Mouse (Mus musculus): ENCODE measurements around the gene Fam104a. TPM values are rescaled to one million over a fixed set of nuclear protein-coding genes. Genes with fewer than 3 reads are reported as not detected.
"Not testable (repeated sequence)": the region's sequence is repeated elsewhere in the genome, so short reads cannot be mapped to it uniquely, and the experiment has no call there.

Gene Fam104a
- total and polyA plus RNA-seq, 2 experiments from 2014 or later = 23.3 to 33.6 TPM

- Histone ChIP-seq H3K9ac (replicated peaks; ENCODE audit: low read depth, low read length) (no peak overlapping the region), H3K9me3 (replicated peaks; ENCODE audit: control insufficient read depth, low read length) (no peaks in the 10 kb centered on the region), H3K27ac (ENCODE audit: low read depth) (no peak overlapping the region), H3K4me3 (ENCODE audit: low read depth, low read length) (no peak overlapping the region), H3K27me3 (ENCODE audit: control insufficient read depth, insufficient read depth, low read length) (no peaks in the 10 kb centered on the region), H3K4me2 (ENCODE audit: low read depth, low read length) (no peak overlapping the region), H3K36me3 (replicated peaks; ENCODE audit: control insufficient read depth, insufficient read depth, low read length) (peaks cover 58% of the 10 kb centered on the region), H3K4me1 (ENCODE audit: control insufficient read depth, insufficient read depth) (peaks cover 3% of the 10 kb centered on the region; the same call in 1 of the 2 replicates)
- WGBS = 57% methylated on average over 2 of the region's 2 CpGs
- DNase-seq (ENCODE audit: low spot score) = no peak
- no peak for TF ChIP-seq CTCF (IDR thresholded peaks at IDR 0.05; ENCODE audit: low read depth)
- TF ChIP-seq EP300 (IDR thresholded peaks at IDR 0.05; ENCODE audit: low read depth) = no peak
- no peak for ATAC-seq (ENCODE audit: insufficient read depth, low read depth)
Observed at GRCm38 (mm10) chr11:113664279-113664678, 19.7 kb downstream of the Fam104a start.

DNA sequence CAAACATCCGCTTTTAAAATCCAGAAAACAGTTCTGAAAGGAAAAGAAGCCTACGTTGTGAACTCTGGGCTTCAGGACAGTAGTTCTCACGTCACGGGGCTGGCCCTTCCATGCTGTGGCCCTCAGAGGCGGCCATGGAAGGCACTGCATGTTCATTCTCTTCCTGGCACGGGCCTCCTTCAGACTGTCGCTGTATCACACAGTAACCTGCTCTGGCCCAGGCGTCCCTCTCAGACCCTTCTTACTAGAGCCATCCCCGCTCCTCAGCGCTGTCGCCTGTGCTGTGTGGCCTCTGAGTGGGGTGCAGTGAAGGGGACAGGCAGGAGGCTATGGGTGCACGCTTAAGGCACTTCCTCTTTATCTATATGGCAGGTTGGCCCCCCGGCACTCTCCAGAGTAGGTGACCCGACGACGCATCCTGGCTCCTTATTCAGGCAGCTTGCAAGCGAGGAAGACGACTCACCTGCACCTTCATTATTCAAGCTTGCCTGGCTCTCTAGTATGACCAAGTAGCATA is 22.1 kb downstream of the Fam104a start:
- H3K4me1 ChIP-seq (ENCODE audit: control insufficient read depth, insufficient read depth) = no peaks in the 10 kb centered on the region
- H3K27ac ChIP-seq (ENCODE audit: low read depth) = no peak overlapping the region
- H3K36me3 ChIP-seq (replicated peaks; ENCODE audit: control insufficient read depth, insufficient read depth, low read length) = peaks cover 67% of the 10 kb centered on the region
- no peaks in the 10 kb centered on the region for H3K9me3 ChIP-seq (replicated peaks; ENCODE audit: control insufficient read depth, low read length)
- DNase-seq (ENCODE audit: low spot score) (no peak), ATAC-seq (ENCODE audit: insufficient read depth, low read depth) (no peak)
- no peak for TF ChIP-seq CTCF (IDR thresholded peaks at IDR 0.05; ENCODE audit: low read depth)
- TF ChIP-seq EP300 (IDR thresholded peaks at IDR 0.05; ENCODE audit: low read depth) = no peak
- no peak overlapping the region for H3K4me3 ChIP-seq (ENCODE audit: low read depth, low read length)
- WGBS = 86% methylated on average over 18 of the region's 18 CpGs
- H3K27me3 ChIP-seq (ENCODE audit: control insufficient read depth, insufficient read depth, low read length) = no peaks in the 10 kb centered on the region
- H3K9ac ChIP-seq (replicated peaks; ENCODE audit: low read depth, low read length) = no peak overlapping the region
- H3K4me2 ChIP-seq (ENCODE audit: low read depth, low read length) = no peak overlapping the region

DNA sequence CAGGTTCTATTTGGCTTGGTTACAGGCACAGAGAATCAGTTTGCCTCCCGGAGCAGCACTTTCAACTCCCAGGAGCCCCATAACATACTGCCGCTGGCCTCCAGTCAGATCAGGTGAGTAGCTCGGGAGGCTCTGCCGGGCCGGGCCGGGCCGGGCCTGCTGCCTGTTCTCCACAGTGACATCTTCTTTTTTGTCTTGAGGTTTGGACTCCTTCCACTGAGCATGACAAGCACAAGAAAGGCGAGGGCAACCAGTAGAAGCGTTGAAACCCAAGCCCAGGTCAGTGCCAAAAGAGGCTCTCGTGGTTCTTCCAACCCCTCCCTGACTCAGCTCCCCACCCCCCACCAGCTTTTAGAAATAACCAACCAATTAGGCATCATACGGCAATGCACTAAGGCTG is 23.0 kb downstream of the Fam104a start:
- TF ChIP-seq CTCF (IDR thresholded peaks at IDR 0.05; ENCODE audit: low read depth) (no peak), EP300 (IDR thresholded peaks at IDR 0.05; ENCODE audit: low read depth) (no peak)
- no peak for ATAC-seq (ENCODE audit: insufficient read depth, low read depth)
- H3K27ac ChIP-seq (ENCODE audit: low read depth) = no peak overlapping the region
- H3K27me3 ChIP-seq (ENCODE audit: control insufficient read depth, insufficient read depth, low read length) = no peaks in the 10 kb centered on the region
- H3K9me3 ChIP-seq (replicated peaks; ENCODE audit: control insufficient read depth, low read length) = no peaks in the 10 kb centered on the region
- H3K4me1 ChIP-seq (ENCODE audit: control insufficient read depth, insufficient read depth) = no peaks in the 10 kb centered on the region
- H3K4me2 ChIP-seq (ENCODE audit: low read depth, low read length) = no peak overlapping the region
- H3K4me3 ChIP-seq (ENCODE audit: low read depth, low read length) = no peak overlapping the region
- WGBS = 91% methylated on average over 11 of the region's 11 CpGs
- peaks cover 77% of the 10 kb centered on the region for H3K36me3 ChIP-seq (replicated peaks; ENCODE audit: control insufficient read depth, insufficient read depth, low read length)
- no peak overlapping the region for H3K9ac ChIP-seq (replicated peaks; ENCODE audit: low read depth, low read length)
- DNase-seq (ENCODE audit: low spot score) = no peak

DNA sequence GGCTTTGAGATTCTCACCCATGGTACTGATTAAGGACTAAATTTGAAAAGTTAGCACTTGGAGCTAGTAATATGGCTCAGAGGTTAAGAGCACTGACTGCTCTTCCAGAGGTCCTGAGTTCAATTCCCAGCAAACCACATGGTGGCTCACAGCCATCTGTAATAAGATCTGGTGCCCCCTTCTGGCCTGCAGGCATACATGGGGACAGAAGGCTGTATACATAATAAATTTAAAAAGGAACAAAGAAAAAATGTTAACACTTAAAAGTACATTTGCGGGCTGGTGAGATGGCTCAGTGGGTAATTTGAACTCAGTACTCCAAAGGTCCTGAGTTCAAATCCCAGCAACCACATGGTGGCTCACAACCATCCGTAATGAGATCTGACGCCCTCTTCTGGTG is 23.7 kb downstream of the Fam104a start:
- peaks cover 84% of the 10 kb centered on the region for H3K36me3 ChIP-seq (replicated peaks; ENCODE audit: control insufficient read depth, insufficient read depth, low read length)
- 92% methylated on average over 3 of the region's 3 CpGs for WGBS
- not testable (repeated sequence) for ATAC-seq (ENCODE audit: insufficient read depth, low read depth)

DNA sequence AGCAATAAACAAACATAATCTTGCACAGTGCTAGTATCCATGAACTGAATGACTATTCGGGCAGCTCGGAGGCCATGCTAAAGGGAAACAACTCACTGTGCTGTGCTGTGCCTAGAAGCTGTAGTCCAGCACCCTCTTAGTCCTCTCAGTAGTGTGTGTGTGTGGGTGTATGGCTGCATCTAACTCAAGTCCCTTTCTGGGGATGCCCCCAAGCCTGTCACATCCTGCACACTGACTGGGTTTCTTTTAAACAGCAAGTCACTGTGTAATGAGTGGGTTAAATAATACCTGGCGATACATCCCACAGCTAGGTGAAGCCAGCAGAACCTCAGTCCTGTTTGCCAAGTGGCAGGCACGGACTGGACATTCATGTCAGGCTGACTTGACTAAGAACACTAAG is 25.2 kb downstream of the Fam104a start:
- Histone ChIP-seq H3K27ac (ENCODE audit: low read depth) (no peak overlapping the region), H3K9me3 (replicated peaks; ENCODE audit: control insufficient read depth, low read length) (no peaks in the 10 kb centered on the region), H3K27me3 (ENCODE audit: control insufficient read depth, insufficient read depth, low read length) (no peaks in the 10 kb centered on the region), H3K4me2 (ENCODE audit: low read depth, low read length) (no peak overlapping the region), H3K4me3 (ENCODE audit: low read depth, low read length) (no peak overlapping the region), H3K4me1 (ENCODE audit: control insufficient read depth, insufficient read depth) (no peaks in the 10 kb centered on the region), H3K36me3 (replicated peaks; ENCODE audit: control insufficient read depth, insufficient read depth, low read length) (peaks cover 92% of the 10 kb centered on the region), H3K9ac (replicated peaks; ENCODE audit: low read depth, low read length) (no peak overlapping the region)
- no peak for DNase-seq (ENCODE audit: low spot score)
- TF ChIP-seq EP300 (IDR thresholded peaks at IDR 0.05; ENCODE audit: low read depth) (no peak), CTCF (IDR thresholded peaks at IDR 0.05; ENCODE audit: low read depth) (no peak)
- WGBS = 89% methylated on average over 4 of the region's 4 CpGs
- no peak for ATAC-seq (ENCODE audit: insufficient read depth, low read depth)

More for the DNA sequence above, 23.7 kb downstream of the Fam104a start:
- DNase-seq (ENCODE audit: low spot score); H3K27me3 ChIP-seq (ENCODE audit: control insufficient read depth, insufficient read depth, low read length); H3K9ac ChIP-seq (replicated peaks; ENCODE audit: low read depth, low read length); H3K4me3 ChIP-seq (ENCODE audit: low read depth, low read length); H3K4me1 ChIP-seq (ENCODE audit: control insufficient read depth, insufficient read depth); H3K4me2 ChIP-seq (ENCODE audit: low read depth, low read length); H3K9me3 ChIP-seq (replicated peaks; ENCODE audit: control insufficient read depth, low read length); H3K27ac ChIP-seq (ENCODE audit: low read depth): not testable (repeated sequence)

- Histone ChIP-seq H3K36me3 (replicated peaks; ENCODE audit: control insufficient read depth, insufficient read depth, low read length) (peaks cover 92% of the 10 kb centered on the region), H3K9ac (replicated peaks; ENCODE audit: low read depth, low read length) (no peak overlapping the region), H3K27me3 (ENCODE audit: control insufficient read depth, insufficient read depth, low read length) (no peaks in the 10 kb centered on the region), H3K27ac (ENCODE audit: low read depth) (no peak overlapping the region), H3K9me3 (replicated peaks; ENCODE audit: control insufficient read depth, low read length) (no peaks in the 10 kb centered on the region), H3K4me1 (ENCODE audit: control insufficient read depth, insufficient read depth) (no peaks in the 10 kb centered on the region), H3K4me3 (ENCODE audit: low read depth, low read length) (no peak overlapping the region), H3K4me2 (ENCODE audit: low read depth, low read length) (no peak overlapping the region)
- 88% methylated on average over 8 of the region's 8 CpGs for WGBS
- TF ChIP-seq CTCF (IDR thresholded peaks at IDR 0.05; ENCODE audit: low read depth) = no peak
- ATAC-seq (ENCODE audit: insufficient read depth, low read depth) (no peak), DNase-seq (ENCODE audit: low spot score) (no peak)
Observed at GRCm38 (mm10) chr11:113658319-113658718, 25.6 kb downstream of the Fam104a start.

Data from heart, postnatal 0 days (tissue).